Mouse (Mus musculus) liver, adult 2 months (tissue): Measurements from ENCODE around the gene Secisbp2l.

ENCODE experiments used
- CTCF ChIP-seq: fragments of 200-500 bp; IDR thresholded peaks from 2 replicates; pipeline ENCODE4 v1.5.1; 2011; ENCODE audit warnings: low read depth, low read length, control low read depth
- POLR2A ChIP-seq: fragments of 200-500 bp; IDR thresholded peaks from 2 replicates; pipeline ENCODE4 v1.6.1; 2011; ENCODE audit warnings: low read length, control low read depth; ENCODE audit not compliant: insufficient read depth; ENCODE audit errors: extremely low read depth

- no peak for TF ChIP-seq CTCF
- no peak for TF ChIP-seq POLR2A
Measured at GRCm38 (mm10) chr2:125783868-125784267, 1.2 kb upstream of the Secisbp2l start.
